Mouse (Mus musculus) heart, postnatal 14 days (tissue): ENCODE measurements at regions not wholly inside any gene's neighbourhood (a gene's known extent, or its start where the extent isn't known, plus 50 kb on each side); places are given as distances from the start of the nearest gene placed in this dataset.
"Not testable (repeated sequence)": the region's sequence is repeated elsewhere in the genome, so short reads cannot be mapped to it uniquely, and the experiment has no call there.

ENCODE experiments used
- DNase-seq, 2 experiments: peaks; one replicate each; pipeline ENCODE4 v3.0.0; 2021 to 2022
- intact Hi-C: fragments of 180-260 bp; cut with DNase I; formaldehyde crosslinking; loops from one replicate; pipeline ENCODE4 v1.15.1; 2025

DNA sequence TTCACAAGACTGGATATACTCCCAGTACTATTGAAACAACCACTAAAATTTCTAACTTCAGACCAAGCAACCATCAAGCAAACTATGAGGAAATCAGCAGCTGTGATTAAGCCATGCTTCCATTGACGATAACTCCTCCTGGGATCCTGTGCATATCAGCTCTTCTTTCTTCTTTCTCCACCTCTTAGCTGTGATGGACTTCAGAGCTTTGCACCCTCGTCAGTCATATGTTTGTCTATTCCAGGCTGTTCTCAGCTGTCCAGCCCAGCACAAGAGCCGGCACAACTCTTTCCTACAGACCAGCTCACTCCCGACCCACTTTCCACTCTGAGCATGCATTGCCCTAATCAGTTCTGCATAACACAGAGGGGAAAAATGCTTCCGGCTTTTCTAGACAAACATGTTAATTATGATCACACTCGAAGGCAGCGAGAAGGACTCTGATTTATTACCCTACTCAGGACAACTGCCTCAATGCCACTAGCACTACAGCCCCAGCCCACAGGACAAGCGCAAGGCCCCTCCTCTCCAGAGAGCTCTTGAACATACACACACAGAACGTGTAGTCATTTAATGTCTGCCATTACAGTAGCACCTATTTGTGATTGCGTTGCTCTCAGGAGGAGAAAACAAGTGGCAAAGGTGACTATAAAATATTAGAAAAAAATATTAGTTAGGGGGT, 190.4 kb upstream of the Pou3f3 start:
- no peak for DNase-seq
- intact Hi-C loops = no loop called here

DNA sequence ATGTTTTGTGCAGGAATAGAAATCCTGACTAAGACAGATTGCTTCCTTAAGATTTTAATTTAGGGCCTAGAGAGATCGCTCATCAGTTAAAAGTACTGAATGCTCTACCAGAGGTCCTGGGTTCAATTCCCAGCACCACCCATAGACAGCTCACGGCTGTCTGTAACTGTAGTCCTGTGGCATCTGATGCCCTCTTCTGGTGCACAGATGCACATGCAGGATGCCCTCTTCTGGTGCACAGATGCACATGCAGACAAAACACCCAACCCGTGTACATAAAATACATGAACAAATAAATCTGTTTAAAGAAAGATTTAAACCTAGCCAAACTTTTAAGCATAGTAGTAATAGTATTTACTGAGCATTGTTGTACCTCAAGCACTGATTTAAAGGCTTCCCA, 181.2 kb upstream of the Pou3f3 start:
- intact Hi-C loops = no loop called here
- DNase-seq = no peak

DNA sequence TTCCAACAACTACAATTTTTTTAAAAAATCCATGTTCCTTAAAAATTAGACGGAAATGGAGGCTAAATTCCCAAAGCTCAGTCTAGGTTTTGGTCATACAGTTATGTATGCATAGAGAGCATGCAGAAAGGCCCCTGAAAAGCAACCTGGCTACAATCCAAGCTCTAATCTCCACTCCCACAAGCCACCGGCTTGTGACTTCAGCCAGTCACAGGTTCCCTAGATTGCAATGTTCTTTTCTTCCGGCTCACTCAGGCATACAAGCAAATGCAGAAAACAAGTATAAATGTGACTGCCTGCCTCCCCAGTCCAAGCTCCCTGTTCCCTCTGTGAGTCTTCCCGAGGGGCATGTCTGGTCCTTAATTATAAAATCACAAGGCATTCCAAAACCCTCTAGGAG, 171.2 kb upstream of the Pou3f3 start:
- DNase-seq = no peak
- intact Hi-C loops = no loop called here

DNA sequence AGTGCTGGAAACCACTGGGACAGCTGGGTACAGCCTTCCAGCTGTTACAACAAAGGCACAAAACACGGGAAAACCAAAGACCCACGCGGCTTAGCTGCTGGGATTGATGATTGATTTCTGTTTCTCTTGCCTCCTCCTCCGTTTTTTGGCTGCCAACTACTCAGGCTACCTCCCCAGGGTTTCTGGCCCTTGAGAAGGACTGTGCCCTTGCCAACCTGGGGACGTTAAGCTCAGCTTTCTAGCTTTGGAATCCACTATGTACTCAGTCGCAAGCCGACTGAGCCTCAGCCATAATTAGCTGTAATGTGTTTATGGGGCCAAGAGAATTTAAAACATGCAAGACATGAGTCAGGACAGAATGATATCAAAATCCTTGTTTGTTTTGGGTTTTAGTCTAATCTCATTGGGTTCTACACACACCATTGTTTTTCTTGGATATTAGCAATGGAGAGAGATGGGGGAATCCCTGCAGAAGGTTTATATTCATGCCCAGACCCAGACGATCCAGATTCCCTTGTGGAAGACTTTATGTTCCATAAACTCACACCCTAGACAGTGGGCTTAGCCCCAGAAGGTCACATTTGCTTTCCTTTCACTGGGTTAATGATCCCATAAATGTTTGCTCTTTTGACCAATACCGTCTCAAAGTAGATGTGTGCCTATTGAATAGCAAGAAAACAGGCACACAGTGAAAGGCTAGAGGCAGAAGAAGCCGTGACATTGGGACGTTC, 167.7 kb upstream of the Pou3f3 start:
- intact Hi-C loops = no loop called here
- DNase-seq = no peak

DNA sequence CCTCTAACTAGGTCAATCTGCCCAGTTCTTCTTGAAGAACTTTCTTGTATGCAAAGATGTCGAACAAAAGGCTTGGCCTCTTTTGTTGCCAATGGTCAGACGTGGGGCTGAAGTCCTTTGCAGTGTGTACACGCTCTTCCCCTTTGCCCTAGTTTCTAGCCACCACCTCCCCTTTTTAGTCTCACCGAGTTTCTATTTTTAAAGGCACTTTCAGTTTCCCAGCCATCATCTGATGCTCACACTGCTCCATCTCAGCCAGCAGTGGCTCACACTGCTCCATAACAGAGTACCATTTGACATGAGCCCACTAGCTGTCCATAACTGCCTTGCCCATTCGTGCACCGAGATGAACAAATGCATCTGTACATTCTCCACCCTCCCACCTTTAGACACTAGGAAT, 162.7 kb upstream of the Pou3f3 start:
- DNase-seq = peak; percentile 18 to 31

DNA sequence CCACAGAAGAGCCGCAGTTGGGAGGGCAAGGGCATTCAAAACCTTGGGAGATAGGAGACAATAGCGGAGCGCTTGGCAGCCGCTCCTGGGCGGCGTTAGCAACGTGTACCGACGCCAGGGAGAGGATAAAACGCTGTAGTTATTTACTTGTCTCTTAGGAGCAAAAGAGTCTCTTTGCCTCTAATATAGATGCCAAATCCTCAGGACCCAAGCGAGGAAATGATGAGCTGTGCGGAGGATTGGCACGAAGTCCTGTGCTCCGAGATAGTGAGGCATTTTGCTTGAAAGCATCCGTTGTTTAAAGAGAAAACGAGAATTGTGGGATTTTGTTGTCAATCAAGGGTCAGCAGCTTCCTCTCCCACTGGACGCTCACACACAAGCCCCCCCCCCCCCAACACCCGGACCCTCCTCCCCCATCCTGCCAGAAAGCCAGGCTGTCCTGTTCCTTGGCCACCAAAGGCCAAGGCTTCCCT, 156.5 kb upstream of the Pou3f3 start:
- peak in 1 of 2 experiments; percentile 12 for DNase-seq
- intact Hi-C loops = no loop called here

More for the DNA sequence above, 162.7 kb upstream of the Pou3f3 start:
- intact Hi-C loops = no loop called here

DNA sequence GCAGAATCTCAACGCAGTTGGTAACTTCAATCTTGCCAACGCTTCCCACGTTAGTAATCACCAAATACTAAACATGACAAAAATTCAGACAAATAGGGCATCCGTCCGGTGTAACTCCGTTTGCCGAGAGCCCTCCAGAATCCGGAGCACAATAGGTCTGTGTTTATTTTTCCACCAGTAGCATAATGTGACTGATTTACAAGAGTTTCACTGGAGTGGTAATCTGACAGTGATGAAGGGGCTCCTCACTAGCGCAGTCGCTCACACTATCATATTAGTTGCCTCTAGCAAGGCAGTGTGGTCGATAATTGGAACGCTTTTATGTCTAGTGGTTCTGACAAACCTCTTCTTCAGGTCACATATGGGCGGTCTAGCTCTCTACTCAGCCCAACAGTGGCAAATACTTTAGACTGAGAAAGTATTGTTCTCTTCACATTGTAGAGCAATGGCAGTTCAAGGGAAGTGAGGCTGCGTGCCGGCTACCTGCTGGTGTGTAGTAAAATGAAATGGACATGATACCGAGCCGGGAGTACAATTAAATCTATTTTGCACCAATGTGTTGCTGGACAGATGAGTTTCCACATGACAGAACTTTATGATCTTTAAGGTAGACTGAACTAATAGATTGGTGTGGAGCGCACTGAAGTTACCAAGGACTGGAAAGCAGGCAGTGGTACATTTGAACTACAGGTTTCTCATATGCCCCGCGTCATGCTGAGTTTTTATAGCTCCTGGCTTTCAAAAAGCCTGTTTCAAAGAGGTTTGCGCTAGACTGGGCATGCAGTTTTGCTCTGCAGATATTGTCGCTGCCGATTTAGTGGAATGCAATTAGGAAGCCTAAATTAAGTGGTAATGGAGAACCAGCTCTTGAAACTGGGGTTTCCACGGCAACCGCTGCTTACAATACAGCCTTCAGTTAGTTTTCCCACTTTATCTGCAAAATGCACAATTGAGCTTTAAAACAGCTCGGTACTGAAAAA, 155.7 kb upstream of the Pou3f3 start:
- intact Hi-C loops = no loop called here
- DNase-seq = no peak

DNA sequence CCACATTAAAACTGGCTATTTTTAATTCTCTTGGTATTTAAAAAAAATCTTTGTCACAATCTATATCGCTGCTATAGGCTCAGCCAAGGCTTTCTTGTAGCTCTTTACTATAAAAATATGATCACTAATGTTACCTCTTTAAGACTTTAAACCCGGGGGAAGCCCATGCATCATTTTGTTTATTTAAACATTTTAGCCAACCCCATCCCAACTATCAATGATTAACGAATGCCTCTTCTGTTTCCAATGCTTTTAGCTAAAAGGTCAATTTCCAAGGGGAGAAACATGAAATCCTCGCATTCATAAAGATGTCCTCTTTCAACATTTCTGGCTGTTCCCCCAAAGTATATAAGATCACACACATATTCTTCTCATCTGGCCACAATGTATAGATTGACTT, 153.6 kb upstream of the Pou3f3 start:
- no peak for DNase-seq
- intact Hi-C loops = no loop called here

DNA sequence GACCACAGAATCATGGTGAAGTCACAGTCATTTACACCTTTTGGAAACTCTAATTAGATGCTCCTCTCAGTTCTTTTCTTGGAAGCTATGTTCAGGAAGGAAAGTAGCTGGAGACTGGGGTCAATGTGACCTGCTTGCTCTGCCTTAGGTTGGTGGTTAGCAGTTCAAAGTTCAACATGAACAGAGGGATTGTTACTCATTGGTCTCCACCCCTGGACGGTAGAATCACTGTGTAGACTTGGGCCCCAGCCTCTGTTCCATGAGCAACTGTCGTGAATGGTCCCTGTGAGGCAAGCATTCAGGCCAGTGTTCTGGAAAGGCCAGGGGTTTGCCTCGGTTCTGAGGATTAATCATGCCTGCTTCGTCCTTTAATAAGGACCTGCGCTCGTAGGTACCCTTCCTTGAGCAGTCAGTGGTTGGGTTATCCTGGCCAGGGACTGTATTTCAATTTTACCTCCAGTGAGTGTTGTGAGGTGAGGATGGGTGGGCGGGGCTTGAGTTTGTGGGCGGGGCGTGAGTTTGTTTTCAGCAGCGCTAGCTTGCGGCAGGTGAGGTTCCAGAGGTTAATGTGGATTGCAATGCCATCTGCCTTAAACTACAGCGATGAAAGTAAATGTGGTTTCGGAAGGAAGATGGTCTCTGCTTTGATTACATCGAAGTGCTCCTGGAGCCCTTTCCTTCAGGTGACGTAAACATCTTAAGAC, 152.6 kb upstream of the Pou3f3 start:
- intact Hi-C loops = no loop called here
- DNase-seq = no peak

DNA sequence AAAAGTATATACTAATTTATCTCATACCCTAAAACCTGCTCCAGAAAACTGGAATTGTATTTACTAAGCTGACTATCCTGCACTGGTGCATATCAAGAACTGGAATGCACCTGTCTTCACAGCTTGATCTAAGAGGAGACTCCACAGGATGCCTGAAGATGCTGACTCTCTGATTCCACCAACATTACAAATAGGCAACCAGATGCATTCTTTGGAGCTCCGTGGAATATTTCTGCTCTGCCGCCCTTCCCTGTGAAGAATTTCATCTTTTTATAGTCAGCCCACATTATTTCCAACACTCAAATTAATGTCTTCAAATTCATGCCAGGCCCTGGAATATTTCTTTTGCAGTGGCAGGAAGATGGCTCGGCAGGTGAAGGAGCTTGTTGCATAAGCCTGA, 148.7 kb upstream of the Pou3f3 start:
- intact Hi-C loops = no loop called here
- no peak for DNase-seq

DNA sequence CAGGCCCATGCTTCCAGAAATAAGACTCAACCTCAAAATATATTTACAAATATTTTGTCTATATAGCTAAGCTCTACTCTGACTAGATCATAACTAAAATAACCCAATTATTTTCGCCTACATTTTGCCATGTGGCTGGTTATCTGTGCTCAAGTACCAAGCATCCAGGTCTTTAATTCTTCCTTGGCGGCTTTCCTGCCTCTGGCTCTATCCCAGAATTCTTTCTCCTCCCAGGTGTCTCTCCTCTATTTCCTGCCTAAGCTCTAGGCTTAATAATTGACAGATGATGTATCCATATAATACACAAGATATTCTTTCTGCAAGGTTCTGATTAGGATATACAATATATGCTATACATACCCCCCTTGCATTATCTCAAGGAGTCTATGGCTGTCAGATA, 138.3 kb upstream of the Pou3f3 start:
- no peak for DNase-seq
- intact Hi-C loops = no loop called here

DNA sequence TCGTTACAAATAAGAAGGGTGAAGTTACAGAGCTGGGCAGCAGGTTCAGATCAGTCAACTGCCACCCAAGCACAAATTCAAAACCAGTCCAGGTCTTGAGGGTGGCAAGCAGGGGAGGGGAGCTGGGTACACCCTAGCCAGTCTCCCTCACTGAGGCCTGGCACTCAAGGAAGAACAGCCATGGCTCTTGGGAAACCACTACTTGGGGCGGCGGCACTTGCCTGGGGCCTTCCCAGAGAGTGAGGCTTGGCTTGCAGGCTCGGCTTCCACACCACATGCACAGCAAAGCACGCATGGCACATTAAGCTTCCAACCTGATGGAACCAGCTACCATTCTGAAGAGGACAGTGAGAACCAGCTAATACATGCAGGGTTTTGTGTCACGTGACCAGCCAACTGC, 127.9 kb upstream of the Pou3f3 start:
- DNase-seq = no peak
- intact Hi-C loops = no loop called here

DNA sequence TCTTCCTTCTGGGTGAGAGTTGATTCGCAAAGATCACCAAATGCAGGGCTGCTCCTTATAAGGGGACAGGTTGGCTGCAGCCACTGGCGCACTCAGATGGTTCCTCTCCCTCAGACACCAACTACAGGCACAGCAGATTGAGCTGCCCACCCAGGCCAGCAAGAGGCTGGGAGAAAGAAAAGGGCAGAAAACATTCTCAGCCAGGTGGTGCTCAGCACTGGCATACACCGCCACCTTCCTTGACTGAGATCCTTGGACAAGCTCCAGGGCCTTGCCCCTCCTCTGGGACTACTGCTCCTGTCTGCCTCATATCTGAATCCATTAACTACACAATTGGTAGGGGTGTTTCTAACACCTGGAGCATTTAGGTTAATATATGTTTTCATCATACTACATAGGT, 110.4 kb upstream of the Pou3f3 start:
- DNase-seq = no peak
- intact Hi-C loops = no loop called here

DNA sequence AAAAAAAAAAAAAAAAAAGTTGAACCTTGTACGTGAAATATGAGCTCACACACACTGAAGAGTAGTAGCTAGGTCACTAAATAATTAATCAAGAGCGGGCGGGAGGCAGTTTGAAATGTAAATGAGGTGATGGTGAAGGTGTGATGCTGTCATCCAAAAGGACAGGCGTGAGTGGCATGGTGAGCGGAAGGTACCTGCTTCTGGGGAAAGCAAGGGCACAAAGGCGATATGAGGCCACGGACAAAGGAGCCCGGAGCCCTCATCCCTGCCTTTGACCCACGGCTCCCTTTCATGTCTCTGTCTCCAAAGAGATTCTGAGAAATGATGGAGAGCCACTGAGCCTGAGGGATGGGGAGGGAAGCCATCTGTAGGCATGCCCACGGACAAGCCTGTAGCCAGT, 107.1 kb upstream of the Pou3f3 start:
- no peak for DNase-seq
- intact Hi-C loops = no loop called here

DNA sequence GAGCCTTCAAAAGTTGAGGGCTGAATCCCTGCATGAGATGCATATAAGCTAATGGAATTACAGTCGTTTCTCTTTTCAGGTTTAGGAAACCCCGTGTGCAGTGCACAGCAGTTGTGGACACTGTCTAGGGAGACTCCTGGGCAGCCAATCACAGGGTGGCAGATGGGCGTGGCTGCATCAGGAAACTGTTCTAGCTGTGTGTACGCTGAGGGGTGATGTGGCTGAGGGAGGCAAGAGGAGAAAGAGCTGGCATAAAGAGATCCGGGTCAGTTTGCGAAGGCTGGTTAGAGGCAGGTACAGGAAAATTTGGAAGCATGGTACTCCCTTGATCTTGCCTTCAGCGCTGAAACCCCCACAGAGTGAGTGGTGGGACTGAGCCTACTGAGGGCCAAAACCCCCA, 106.1 kb upstream of the Pou3f3 start:
- intact Hi-C loops = no loop called here
- no peak for DNase-seq

DNA sequence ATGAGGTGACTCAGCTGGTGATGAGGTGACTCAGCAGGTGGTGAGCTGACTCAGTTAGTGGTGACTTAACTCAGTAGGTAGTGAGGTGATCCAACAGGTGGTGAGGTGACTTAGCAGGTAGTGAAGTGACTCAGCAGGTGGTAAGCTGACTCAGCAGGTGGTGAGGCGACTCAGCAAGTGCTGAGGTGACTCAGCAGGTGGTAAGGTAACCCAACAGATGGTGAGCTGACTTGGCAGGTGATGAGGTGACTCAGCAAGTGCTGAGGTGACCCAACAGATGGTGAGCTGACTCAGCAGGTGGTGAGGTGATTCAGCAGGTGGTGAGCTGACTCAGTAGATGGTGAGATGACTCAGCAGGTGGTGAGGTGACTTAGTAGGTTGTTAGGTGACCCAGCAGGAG, 103.7 kb upstream of the Pou3f3 start:
- no peak for DNase-seq
- intact Hi-C loops = no loop called here

DNA sequence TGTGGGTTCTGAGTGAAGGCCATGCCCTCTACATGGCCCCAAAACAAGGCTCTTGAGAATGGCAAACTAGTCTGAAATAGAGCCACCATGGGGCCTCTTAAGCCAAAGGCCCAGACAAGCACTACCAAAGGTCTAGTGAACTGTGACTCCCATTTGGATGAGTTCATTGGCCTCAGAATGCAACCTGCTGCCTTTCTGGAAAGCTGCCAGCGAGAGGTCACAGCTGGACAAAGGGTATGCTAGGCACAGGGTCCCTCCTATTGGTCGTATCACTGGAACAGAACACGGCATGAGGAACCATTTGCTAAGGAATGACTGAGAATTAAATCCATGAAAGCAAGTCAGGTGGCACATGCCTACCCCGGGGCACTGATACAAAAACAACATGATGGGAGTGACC, 98.5 kb upstream of the Pou3f3 start:
- DNase-seq = no peak
- intact Hi-C loops = no loop called here

DNA sequence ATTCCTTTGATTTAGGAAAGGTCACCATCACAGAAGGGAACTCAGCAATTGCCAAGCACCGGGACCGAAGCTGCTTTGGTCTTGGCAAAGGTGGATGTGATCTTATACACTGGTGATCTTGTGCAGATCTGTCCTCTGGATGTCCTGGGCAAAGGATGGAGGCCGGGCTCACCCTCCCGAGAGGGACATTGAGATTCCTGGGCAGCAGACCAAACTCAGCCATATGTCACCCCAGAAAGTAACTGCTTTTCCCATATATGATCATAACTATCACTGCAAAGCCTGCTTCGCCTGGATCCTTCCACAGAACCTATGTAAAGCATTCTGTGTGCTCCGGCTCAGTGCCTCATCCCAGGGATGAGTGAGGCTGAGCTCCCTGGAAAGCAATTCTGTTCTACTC, 96.3 kb upstream of the Pou3f3 start:
- no peak for DNase-seq

DNA sequence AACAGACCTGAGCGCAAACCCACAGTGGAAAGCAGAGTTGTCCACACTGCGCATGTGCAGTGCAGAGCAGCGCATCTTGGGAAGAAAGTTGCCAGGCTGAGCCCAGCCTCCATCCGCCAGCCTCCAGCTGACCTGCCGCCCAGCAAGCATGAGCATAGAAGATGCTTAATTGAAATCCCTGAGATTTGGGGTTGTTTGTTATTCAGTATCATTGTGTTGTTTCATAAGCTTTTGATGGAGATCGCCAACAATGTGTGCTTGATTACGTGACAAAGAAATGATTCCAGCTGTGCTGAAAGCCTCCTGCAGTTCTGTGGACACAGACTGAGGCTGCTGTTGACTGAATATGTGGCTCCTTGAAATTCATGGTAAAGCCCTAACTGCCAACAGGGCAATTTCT, 89.3 kb upstream of the Pou3f3 start:
- intact Hi-C loops = no loop called here
- no peak for DNase-seq

More for the DNA sequence above, 96.3 kb upstream of the Pou3f3 start:
- intact Hi-C loops = no loop called here

DNA sequence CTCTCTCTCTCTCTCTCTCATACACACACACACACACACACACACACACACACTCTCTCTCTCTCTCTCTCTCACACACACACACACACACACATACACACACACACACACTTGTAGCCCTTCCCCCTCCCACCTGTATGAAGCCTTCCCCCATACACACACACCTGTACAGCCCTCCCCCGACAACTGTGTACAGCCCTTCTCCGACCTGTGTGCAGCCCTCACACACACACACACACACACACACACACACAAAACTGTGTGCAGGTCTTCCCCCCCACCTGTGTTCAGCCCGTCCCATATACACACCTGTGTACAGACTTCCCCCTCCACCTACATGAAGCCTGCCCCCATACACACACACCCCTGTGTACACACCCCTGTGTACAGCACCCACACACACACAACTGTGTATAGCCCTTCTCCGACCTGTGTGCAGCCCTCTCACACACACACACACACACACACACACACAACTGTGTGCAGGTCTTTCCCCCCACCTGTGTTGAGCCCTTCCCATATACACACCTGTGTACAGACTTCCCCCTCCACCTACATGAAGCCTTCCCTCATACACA, 88.0 kb upstream of the Pou3f3 start:
- DNase-seq, intact Hi-C loops: not testable (repeated sequence)
